Mouse (Mus musculus): Measurements from ENCODE around the gene Tbc1d22a.
"Not testable (repeated sequence)": the region's sequence is repeated elsewhere in the genome, so short reads cannot be mapped to it uniquely, and the experiment has no call there.

The Tbc1d22a gene

DNA sequence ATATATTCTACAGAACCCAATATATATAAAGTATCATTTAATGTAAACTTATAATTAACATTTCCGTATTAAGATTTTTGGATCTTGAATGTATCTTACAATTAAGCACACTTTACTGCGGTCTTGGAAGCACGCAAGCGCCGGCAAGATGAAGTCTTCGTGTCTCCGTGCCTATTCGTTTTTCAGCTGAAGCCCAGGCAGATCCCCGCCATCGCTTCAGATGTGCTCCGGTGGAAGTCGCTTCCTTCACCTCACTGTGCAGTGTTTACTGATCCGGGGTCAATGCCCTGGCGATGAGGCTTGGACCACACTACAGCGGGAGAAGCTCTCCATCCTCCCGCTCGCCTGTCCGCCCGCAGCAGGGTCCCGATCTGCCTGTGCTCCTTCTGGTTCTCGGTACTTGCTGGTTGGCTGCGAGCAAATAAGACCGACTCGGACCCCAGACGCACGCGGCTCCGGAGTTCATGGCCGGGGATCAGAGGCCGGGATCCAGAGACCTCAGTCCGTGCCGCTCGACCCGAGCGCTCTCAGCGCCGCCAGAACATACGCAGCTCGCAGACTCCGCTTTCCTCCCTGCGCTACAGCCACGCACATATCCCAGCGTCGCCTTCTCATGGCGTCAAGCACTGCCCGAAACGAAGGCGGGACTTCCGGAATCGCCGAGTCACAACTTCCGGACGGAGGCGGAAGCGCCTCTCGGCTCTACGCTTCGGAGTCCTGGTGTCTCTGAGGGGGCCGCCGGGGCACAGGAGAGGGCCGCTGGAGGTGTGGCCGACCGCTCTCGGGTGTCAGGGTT is at the start of gene Tbc1d22a:
Gene Tbc1d22a, plus strand, starts transcription at position 707 of the 796 bp plus-strand sequence.
- peak; percentile 91 to 94 for DNase-seq

DNA sequence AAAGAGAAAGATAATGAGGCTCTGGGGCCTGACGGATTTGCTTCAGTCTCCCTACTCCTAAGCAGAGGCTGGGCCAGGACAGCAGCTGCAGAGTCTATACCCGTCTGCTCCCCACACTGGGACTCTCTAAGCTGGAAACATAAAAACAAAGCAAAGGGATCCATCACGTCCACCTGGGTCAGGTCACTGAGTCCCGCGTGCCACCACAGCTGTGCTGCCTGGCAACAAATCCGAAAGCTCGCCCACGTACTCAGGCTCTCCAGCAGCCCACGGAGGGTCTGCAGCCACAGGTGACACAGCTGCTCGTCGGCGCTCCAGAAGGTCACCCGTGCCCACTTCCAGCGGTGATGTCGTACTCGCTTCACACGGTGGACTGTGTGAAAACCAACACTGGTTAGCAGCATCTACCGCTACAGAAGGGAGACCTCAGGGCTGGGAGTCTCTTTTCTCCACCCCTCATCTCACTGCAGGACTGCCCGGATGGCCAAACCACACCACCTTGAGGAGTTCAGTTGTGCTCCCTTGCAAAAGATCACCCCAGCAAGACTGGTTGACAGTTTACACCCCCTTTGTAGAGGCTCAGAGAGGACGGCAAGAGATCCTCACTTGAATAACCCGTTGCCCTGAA is 49.4 kb upstream of the Tbc1d22a start:
- no peak for DNase-seq

DNA sequence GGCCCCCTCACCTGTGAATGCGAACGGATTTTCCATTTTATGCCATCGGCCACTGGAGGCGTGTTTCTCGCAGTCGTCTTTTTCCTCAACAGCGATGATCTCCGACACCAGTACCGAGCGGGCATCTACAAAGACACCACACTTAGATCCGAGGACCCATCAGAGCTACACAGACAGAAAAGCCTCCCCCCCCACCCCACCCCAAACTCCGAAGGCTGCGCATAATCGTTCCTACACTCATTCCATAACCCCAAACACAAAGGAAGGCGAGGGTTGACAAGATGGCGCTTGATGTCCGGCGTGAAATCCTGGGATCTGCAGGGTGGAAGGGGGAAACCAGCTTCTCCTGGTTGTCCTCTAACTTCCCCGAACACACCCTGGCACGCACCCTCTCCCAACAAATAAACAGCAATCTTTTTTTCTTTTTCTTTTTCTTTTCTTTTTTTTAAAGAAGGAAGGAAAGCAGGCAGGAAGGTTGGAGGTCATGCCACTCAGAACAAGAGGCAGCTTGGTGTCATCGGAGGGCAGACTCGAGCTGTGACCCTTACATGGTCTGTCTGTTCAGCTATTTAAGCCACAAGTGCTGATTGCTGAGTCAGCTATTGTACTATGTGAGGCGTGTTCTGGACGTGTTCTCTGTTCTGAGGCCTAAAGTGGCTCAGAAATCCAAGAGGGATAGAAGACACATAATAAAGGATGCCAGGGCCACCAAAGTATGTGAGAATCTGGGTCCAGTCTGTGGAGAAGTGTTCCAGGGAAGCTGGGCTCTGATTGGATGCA is 48.3 kb upstream of the Tbc1d22a start:
- no peak for DNase-seq

DNA sequence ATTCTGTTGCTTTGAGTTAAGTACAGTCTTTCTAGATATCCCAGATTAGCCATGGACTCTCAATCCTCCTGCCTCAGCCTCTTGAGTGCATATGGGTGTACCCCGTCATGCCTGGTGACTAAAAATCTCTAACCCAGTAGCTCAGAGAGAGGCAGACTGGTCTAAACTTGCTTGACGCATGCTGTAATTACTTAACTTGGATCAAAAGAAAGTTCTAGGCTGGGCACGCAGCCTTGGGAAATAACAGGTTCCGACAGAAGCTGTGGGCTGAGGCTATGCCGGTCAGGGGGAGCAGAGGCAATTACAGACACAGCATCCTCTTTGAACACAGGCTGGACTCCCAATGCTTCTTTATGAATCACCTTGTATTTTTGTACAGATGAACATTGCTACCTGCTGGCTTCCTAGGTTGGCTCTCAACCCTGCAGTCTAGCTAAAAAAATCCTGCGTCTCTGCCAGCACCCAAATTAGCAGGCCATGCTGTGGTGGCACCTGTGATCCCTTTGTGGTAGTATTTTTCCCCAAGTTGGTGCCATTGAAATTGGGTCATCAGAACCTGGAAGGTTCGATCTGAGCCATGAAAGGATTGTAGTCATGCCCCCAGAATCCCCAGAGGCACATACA is 47.1 kb upstream of the Tbc1d22a start:
- DNase-seq, result no peak

DNA sequence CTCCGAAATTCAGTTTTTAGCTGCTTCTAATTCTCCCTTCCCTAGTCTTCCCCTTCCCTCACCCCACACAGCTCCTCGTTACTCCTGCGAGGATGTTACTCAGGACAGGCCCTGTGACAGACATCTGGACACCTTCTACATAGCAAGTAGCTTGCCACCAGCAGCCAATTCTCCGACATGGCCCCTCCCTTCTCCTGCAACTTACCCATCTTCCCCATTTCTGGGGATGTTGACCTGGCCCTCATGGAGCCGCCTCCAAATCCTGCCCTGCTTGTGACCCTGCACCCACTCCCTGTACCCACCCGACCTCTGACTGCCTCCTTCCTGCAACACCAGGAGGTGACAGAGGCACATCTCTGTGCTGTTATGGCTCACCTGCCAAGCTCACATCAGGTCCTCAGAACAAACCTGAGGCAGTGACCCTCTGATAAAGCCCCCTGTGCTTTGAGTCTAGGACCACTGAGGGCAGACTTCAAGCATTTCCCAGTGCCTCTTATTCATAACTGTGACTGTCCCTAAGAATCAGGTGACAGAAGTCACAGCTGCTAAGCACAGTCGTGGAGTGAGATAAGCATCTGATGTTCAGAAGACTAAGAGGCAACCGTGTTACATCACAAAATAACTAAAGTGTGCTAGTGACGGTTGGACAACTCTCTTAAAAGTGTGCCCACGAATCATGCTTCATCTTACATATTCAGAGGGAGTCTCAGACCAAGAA is 46.3 kb upstream of the Tbc1d22a start:
- DNase-seq, result peak; percentile 39 to 50

DNA sequence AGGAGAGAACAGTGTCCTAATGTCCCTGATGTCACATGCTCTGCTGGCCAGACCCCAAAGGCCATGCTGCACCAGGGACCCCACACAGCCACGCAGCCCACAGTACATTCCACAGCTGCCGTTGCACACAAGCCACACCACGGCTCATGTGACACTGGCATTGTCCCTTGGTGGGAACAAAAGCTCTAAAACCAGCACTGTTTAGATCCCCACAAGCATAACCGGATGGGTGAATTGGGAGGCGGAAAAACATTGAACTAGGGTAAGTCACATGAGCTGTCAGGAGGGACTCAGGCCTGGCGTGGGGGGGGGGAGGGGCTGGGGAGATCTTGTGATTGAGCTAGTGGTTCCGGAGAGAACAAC is 45.8 kb upstream of the Tbc1d22a start:
- peak; percentile 59 to 64 for DNase-seq

DNA sequence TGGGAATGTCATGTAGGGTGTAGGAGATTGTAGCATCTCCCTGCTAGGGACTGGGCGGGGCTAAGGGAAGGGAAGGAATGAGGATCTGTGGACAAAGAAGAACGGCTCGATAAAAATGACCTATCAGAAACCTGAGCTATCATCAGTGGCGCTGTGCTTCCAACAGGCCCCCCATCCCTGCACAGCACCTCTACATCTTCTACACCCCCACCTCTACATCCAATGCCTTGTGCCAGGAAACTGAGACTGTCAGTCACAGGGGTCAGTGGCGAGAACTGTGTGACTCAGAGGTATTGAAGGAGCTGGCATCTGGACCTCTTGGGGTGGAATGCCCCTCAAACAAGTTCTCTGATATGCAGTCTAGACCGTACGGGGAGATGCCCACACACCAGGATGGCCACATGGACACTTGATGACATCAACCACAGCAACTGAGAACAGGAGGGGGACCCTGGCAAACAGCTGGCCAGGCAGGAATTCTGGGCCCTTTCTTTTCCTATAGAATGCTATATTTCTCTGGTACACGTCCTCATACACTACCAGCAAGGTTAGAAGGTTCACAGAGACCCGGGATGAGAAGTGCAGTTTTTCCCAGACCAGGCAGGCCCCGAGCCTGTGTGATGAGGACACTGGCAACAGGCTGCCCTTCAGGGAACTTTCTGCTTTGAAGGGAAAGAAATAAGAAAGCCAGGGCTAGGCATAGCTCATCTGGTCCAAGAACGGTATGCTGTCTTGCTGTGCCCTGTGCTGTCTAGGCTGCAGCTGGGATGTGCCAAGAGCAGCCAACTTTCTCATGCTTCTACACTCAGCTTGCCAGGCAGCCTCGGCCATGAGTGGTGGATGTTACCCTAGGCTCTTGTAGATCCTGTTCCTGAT is 45.1 kb upstream of the Tbc1d22a start:
- no peak for DNase-seq

DNA sequence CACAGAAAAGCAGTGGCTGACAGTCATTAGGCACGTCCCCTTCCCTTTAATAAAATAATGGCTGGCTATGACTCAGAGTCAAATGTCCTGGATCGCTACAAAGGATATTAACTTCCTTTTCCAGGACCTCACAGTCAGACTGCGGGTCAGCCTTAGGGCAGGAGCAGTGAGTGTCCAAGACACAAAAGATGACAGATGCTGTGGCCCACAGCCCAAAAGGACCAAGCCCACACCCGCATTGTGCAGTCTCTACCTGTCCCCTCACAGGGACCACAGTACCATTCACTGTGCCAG is 44.5 kb upstream of the Tbc1d22a start:
- peak; percentile 48 to 64 for DNase-seq

DNA sequence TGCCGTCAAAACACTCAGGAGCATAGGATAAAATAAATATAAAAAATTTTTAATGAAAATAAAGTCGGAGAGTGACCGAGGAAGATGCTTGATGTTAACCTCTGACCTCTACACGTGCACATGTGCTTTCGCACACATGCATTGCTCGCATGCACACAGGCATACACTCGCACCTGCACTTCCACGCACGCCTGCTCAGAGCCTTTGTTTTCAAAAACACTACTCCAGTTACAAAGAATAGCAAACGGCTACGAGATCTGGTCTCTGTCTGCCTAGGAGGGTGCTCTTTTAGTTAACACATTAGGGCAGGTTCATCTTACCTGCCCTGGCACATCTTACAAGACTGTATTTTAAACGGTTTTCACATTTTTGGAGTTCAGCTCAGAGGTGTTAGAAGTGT is 42.9 kb upstream of the Tbc1d22a start:
- no peak for DNase-seq

DNA sequence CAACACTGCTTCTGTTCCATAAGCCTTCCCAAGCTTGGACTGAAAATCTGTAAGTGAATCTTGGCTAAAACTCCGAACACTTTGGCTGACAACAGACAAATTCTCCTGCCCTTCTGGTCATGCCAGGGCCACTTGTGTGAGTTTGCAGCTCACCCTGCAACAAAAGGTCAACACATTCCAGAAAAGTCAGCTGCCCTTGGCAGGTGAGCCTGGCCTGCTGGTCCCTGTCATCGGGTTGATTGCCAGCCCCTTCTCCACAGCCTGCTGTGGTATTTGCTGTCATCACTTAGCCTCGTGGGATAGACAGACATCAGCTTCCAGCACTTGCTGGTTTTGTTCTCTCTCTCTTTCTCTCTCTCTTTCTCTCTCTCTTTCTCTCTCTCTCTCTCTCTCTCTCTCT is 42.1 kb upstream of the Tbc1d22a start:
- DNase-seq, result no peak

DNA sequence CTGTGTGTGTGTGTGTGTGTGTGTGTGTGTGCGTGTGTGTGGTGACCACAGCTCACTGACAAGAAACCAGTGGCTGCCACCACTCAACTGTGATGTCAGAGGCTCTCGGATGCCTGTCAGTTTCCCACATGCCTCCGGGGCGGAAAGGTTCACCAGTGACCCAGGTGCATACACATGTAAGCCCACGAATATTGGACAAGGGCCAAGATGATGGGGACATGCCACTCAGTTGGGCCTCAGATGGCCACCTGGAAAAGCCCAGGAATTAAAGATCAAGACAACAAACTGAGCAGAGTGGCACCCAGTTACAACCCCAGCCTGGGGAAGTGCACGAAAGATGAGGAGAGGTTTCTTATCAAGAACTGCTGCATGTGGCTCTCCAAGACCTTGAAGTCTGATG is 41.7 kb upstream of the Tbc1d22a start:
- no peak for DNase-seq

DNA sequence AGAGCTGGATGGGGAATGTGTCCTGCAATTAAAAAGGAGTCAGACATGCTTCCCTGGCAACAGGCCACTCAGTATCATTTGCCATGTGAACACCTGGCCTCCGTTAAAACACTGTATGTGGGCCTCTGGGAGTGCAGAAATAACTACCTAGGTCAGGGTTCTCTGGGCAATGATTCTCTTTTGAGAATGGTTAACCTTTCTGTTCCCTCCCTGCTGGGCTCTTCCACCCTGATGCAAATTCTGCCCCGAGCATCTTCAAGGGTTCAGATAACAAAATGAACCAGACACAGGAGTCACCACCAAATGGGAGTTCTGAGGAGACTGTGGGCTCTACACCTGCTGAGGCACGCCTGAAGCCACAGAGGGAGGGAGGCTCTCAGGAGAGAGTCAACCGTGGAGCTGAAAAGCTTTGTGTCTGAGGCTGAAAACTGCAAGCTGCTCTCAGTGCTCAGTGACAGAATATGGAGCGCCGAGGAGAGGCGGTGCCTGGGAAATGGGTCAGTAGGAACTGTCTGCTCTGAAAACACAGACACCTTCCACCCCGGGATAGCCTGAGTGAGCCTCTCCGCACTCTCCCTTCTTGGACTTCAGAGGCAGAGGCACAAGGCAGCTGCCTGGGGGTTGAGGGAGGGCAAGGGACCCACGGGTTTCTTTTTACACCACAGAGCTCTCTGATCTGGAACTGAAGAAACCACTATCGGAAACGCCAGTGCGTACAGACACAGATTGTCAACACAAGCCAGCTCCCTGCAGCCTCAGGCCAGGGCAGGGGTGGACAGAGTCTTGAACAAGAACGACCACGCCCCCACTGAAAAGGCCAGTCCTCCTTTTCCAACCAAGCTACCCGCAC is 40.9 kb upstream of the Tbc1d22a start:
- peak; percentile 40 to 42 for DNase-seq

DNA sequence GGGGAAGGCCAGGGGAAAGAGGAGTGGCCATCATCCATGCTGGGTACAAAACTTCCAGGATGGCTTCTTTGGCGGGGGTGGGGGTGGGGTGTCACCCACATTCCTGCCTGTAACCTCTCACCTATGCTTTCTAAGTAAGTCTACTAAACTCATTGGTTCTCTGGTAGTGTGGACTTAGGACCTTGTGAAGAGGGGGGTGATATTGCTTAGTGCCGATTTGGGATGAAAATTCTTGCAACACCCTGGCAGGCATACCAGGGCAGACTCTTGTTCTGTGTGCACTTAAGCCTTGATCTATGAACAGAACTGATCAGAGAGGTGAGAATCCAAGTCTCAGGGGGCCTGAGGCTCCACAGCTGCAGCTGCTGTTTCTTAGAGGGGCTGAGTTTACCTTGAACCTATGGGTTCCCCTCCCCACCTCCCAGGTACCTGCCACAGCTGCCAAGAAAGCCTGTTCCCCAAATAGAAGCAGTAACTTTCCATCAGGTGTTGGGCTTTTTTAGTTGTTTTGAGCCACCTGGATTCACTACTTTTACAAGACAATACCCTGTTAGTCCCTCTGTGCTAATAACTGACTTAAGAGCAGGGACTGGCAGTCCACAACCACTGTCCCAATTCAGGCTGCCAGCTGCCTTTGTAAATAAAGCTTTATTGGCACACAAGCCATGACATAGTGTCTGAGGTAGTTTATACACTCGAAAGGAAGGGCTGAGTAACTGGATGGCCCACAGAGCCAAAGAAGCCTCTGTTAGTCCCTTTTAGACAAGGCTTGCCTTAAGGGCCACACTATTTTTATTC is 38.8 kb upstream of the Tbc1d22a start:
- no peak for DNase-seq

DNA sequence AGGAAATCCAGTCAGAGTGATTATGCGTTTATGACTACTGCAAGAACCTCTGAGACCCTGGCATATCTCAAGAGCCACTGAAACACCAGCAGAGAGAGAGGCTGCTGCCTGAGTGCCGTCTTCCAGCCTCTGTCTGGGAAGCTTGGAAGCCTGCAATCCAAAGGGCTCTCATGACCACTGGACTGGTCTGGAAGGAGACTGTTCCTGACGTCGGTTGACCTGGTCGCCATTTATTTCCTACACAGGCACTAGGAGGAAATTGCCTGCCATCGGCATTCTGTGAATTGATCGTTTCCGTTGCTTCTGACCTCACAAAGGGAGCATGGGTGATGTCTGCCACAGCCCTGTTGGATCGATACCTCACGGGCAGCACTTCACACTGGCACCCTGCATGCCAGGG is 38.1 kb upstream of the Tbc1d22a start:
- no peak for DNase-seq

DNA sequence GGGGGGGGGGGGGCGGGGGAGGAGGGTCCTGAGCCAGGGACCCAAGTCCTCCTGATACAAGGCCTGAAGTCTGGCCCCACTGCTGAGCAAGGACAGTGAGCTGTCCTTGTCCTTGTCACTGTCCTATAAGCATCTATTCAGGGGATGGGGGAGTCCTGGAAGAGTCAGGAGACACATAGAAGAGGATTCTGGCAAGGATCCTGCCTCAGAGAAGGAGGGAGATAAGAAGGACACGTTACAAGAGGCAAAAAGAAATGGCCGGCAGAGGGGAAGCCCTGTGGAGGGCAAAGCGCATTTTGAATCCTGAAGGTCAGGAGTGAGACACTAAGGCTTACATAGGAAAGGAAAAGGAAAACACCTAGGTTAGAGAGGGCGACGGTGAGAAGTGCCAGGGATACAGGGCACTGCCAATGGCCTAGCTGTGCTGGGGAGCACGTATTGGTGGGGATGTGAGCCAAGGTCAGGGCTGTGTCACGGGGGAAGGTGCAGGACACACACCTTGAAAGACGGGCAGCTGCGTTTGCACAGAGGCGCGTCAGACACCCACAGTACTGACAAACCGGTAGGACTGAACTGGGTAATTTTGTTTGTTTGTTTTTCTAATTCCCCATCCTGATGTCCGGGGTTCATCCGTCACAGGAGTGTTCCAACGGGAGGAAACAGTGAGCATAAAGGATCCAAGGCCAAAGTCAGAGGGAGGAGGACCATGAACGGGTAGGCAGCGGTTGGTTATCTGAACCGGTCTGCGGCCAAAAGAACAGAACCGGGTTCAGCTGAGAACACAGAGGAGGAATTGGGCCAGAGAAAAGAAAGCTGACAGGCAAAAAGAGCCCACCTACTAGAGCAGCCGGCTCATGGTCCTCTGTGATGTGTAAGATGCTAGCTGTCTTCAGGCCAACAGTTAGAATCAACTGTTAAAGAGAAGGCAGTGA is 37.2 kb upstream of the Tbc1d22a start:
- DNase-seq, result peak in 1 of 2 experiments; percentile 35

DNA sequence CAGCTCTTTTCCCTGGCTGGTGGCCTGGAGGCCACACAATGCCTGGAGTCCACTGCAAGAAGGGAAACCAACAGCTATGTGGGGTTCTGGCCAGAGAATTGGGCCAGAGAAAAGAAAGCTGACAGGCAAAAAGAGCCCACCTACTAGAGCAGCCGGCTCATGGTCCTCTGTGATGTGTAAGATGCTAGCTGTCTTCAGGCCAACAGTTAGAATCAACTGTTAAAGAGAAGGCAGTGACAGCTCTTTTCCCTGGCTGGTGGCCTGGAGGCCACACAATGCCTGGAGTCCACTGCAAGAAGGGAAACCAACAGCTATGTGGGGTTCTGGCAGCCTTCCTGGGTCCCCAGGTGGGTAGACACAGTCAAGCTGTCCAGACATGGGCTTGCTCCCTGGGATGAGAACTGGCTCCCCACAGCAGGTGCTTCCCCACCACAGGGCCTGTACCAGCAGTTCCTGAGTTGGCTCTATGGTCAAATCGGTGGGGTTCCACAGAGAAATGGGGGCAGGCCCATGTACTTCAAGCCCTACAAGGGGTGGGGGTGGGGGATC is 36.5 kb upstream of the Tbc1d22a start:
- DNase-seq, result not testable (repeated sequence)

DNA sequence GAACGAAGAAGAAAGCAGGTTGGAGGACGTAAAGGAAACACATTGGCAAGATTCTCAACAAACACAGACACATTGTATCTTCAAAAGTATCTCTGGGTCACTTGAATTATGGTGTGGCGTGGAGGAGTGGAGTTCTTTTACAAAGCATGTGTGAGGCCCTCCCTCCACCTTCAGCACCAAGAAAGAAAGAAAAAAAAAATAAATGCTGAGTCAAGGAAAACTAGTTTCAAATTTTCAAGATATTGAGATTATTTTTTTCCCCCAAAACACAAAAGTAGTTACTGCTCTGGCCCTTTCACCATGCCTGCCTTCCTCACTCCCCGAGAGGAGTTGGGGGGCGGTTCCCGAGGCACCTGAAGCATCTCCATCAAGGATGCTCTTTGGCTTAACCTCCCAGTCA is 35.7 kb upstream of the Tbc1d22a start:
- no peak for DNase-seq

DNA sequence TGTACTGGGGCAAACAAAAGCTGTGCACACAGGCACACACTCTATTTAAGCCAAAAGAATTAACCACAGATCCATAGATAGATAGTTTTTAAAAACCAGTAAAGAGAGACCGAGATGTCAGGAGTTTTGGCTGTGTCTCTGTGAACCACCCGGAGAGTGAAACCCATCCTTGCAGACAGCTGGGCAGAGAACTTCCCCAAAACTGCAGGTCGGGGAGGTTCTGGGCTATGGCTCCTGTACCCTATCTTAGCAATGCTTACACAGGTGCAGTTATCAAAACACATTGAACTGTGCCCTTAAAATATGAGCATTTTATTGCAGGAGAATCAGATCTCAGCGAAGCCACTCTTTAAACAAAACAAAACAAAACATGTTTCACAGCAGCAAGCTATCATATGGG is 33.8 kb upstream of the Tbc1d22a start:
- no peak for DNase-seq

Data from lung, adult 18-20 months (tissue).